Mouse (Mus musculus): ENCODE results near the gene Tomm5. TPM values are rescaled to one million over a fixed set of nuclear protein-coding genes. Genes with fewer than 3 reads are reported as not detected.

The Tomm5 gene
- polyA plus RNA-seq (2015; fragmentation: Nextera tagmentation; extraction: Ambion mirVana): 192 and 221 TPM in 2 replicates

- Histone ChIP-seq H3K9ac (peak within 1 kb of the TSS; percentile 86), H3K9me3 (replicated peaks) (no peaks in the 10 kb centered on the region), H3K36me3 (peaks cover 19% of the 10 kb centered on the region; the same call in 1 of the 2 replicates), H3K27ac (replicated peaks) (no peak within 1 kb of the TSS), H3K4me2 (replicated peaks) (peak within 1 kb of the TSS; percentile 63), H3K4me3 (replicated peaks) (peak within 1 kb of the TSS; percentile 75), H3K27me3 (no peaks in the 10 kb centered on the region), H3K4me1 (peaks cover 10% of the 10 kb centered on the region)
- WGBS: under 1% methylated on average over 39 of the region's 39 CpGs
- ATAC-seq (ENCODE audit: insufficient number of reproducible peaks, low FRiP score, low TSS enrichment, low read depth): peak; percentile 90
Measured at GRCm38 (mm10) chr4:45107601-45108277, at the start of gene Tomm5. Gene Tomm5, minus strand, starts transcription at chr4:45108114.

- H3K4me2 ChIP-seq (replicated peaks): no peak overlapping the region
- no peak for ATAC-seq (ENCODE audit: insufficient number of reproducible peaks, low FRiP score, low TSS enrichment, low read depth)
- H3K27me3 ChIP-seq: no peaks in the 10 kb centered on the region
- H3K27ac ChIP-seq (replicated peaks): no peak overlapping the region
- H3K9me3 ChIP-seq (replicated peaks): no peaks in the 10 kb centered on the region
- 73% methylated on average over 3 of the region's 3 CpGs for WGBS
- no peak overlapping the region for H3K9ac ChIP-seq
- no peaks in the 10 kb centered on the region for H3K36me3 ChIP-seq
- no peaks in the 10 kb centered on the region for H3K4me1 ChIP-seq
- H3K4me3 ChIP-seq (replicated peaks): no peak overlapping the region
Measured at GRCm38 (mm10) chr4:45156433-45156832, 48.5 kb upstream of the Tomm5 start.

- Histone ChIP-seq H3K27me3 (peaks cover 3% of the 10 kb centered on the region; the same call in 1 of the 2 replicates), H3K9me3 (replicated peaks) (no peaks in the 10 kb centered on the region), H3K4me3 (replicated peaks) (no peak overlapping the region), H3K9ac (no peak overlapping the region), H3K4me1 (peaks cover 9% of the 10 kb centered on the region; the same call in 1 of the 2 replicates), H3K36me3 (no peaks in the 10 kb centered on the region), H3K4me2 (replicated peaks) (no peak overlapping the region), H3K27ac (replicated peaks) (no peak overlapping the region)
- 48% methylated on average over 8 of the region's 8 CpGs for WGBS
- no peak for ATAC-seq (ENCODE audit: insufficient number of reproducible peaks, low FRiP score, low TSS enrichment, low read depth)
Measured at GRCm38 (mm10) chr4:45143005-45143404, 35.1 kb upstream of the Tomm5 start.

- 19% methylated on average over 11 of the region's 11 CpGs for WGBS
- H3K9me3 ChIP-seq (replicated peaks): no peaks in the 10 kb centered on the region
- H3K27ac ChIP-seq (replicated peaks): no peak overlapping the region
- peak; percentile 78 for ATAC-seq (ENCODE audit: insufficient number of reproducible peaks, low FRiP score, low TSS enrichment, low read depth)
- no peaks in the 10 kb centered on the region for H3K36me3 ChIP-seq
- no peak overlapping the region for H3K9ac ChIP-seq
- H3K4me3 ChIP-seq (replicated peaks): no peak overlapping the region
- H3K4me2 ChIP-seq (replicated peaks): no peak overlapping the region
- peaks cover 9% of the 10 kb centered on the region; the same call in 1 of the 2 replicates for H3K4me1 ChIP-seq
- peaks cover 3% of the 10 kb centered on the region; the same call in 1 of the 2 replicates for H3K27me3 ChIP-seq
Measured at GRCm38 (mm10) chr4:45142411-45142810, 34.5 kb upstream of the Tomm5 start.

DNA sequence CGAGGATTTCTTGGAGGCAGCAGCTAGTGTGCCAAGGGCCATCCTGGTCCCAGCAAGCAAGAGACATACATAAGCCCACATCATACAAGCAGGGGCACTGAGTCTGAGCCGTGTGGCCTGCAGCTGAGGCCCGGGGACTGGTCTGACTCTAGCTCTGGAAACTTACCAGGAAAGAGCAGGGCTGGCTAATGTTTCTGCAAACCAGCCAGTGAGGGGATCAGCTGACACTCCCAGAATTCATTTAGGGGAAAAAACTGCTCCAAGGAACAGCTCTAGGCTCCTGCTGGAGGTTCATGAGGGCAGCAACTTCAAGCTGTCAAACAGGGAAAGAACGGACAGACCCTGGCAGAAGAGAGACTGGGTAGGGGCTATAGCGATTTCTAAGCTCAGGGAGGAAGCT, 33.9 kb upstream of the Tomm5 start:
- no peak for ATAC-seq (ENCODE audit: insufficient number of reproducible peaks, low FRiP score, low TSS enrichment, low read depth)
- Histone ChIP-seq H3K4me2 (replicated peaks) (no peak overlapping the region), H3K36me3 (no peaks in the 10 kb centered on the region), H3K27ac (replicated peaks) (no peak overlapping the region), H3K4me3 (replicated peaks) (no peak overlapping the region), H3K27me3 (peaks cover 3% of the 10 kb centered on the region; the same call in 1 of the 2 replicates), H3K9me3 (replicated peaks) (no peaks in the 10 kb centered on the region), H3K4me1 (peaks cover 9% of the 10 kb centered on the region; the same call in 1 of the 2 replicates), H3K9ac (no peak overlapping the region)
- WGBS: 48% methylated on average over 5 of the region's 5 CpGs

DNA sequence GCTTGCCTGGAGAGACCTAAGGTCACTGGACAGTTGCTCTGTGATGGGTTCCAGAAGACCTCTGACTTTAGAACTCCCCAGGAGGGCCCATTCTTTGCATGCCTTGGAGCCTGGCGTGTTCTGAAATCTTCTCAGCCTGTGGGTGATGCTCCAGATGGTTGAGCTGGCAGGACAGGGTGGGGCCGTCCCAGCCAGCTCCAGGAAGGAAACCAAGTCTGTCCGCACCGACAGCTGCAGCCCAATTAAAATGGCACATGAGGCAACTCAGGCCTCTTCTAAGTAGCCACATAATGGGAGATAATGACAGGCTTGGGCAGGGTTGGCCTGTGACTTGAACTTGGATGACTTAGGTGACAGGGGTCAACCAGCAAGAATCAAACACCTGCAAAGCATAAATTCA, 29.7 kb upstream of the Tomm5 start:
- no peaks in the 10 kb centered on the region for H3K36me3 ChIP-seq
- peaks cover 3% of the 10 kb centered on the region; the same call in 1 of the 2 replicates for H3K27me3 ChIP-seq
- no peak overlapping the region for H3K27ac ChIP-seq (replicated peaks)
- H3K4me3 ChIP-seq (replicated peaks): no peak overlapping the region
- no peak overlapping the region for H3K9ac ChIP-seq
- H3K9me3 ChIP-seq (replicated peaks): no peaks in the 10 kb centered on the region
- ATAC-seq (ENCODE audit: insufficient number of reproducible peaks, low FRiP score, low TSS enrichment, low read depth): no peak
- 29% methylated on average over 4 of the region's 4 CpGs for WGBS
- no peak overlapping the region for H3K4me2 ChIP-seq (replicated peaks)
- H3K4me1 ChIP-seq: peaks cover 3% of the 10 kb centered on the region; the same call in 1 of the 2 replicates

DNA sequence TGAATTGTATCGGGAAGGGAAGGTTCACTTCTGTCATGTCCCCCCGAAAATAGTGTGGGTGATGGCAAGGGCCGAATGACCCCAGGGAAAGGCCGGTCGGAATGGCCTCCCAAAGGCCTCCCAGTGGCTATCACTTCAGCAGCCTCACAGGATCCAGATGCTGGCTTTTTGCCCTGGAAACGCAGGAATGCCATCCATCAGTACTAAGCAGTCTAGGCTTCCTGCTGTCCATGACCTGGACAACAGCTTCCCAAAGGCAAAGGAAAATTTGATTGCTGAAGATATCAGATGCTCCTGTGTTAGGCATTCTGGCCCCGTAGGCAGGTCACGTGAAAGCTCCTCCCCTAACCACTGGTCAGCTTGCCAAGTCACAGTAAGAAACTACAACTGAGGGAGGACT, 26.6 kb upstream of the Tomm5 start:
- no peaks in the 10 kb centered on the region for H3K4me1 ChIP-seq
- H3K4me3 ChIP-seq (replicated peaks): no peak overlapping the region
- 84% methylated on average over 8 of the region's 8 CpGs for WGBS
- no peak overlapping the region for H3K27ac ChIP-seq (replicated peaks)
- no peaks in the 10 kb centered on the region for H3K9me3 ChIP-seq (replicated peaks)
- ATAC-seq (ENCODE audit: insufficient number of reproducible peaks, low FRiP score, low TSS enrichment, low read depth): no peak
- H3K4me2 ChIP-seq (replicated peaks): no peak overlapping the region
- no peak overlapping the region for H3K9ac ChIP-seq
- H3K27me3 ChIP-seq: 0 out of 2 replicates have a peak, but pooled peaks cover 3% of the 10 kb centered on the region
- H3K36me3 ChIP-seq: no peaks in the 10 kb centered on the region

GRCm38 (mm10) chr4:45131021-45131420, 23.1 kb upstream of the Tomm5 start:
- Histone ChIP-seq H3K4me3 (replicated peaks) (no peak overlapping the region), H3K9ac (no peak overlapping the region), H3K4me2 (replicated peaks) (no peak overlapping the region), H3K4me1 (no peaks in the 10 kb centered on the region), H3K36me3 (no peaks in the 10 kb centered on the region), H3K27ac (replicated peaks) (no peak overlapping the region), H3K27me3 (no peaks in the 10 kb centered on the region), H3K9me3 (replicated peaks) (no peaks in the 10 kb centered on the region)
- no peak for ATAC-seq (ENCODE audit: insufficient number of reproducible peaks, low FRiP score, low TSS enrichment, low read depth)
- 69% methylated on average over 4 of the region's 4 CpGs for WGBS

- no peaks in the 10 kb centered on the region for H3K4me1 ChIP-seq
- H3K9ac ChIP-seq: no peak overlapping the region
- 74% methylated on average over 11 of the region's 11 CpGs for WGBS
- H3K4me3 ChIP-seq (replicated peaks): no peak overlapping the region
- no peak overlapping the region for H3K4me2 ChIP-seq (replicated peaks)
- no peak overlapping the region for H3K27ac ChIP-seq (replicated peaks)
- no peaks in the 10 kb centered on the region for H3K9me3 ChIP-seq (replicated peaks)
- H3K36me3 ChIP-seq: no peaks in the 10 kb centered on the region
- no peak for ATAC-seq (ENCODE audit: insufficient number of reproducible peaks, low FRiP score, low TSS enrichment, low read depth)
- no peaks in the 10 kb centered on the region for H3K27me3 ChIP-seq
Measured at GRCm38 (mm10) chr4:45121311-45121710, 13.4 kb upstream of the Tomm5 start.

- H3K9ac ChIP-seq: no peak overlapping the region
- ATAC-seq (ENCODE audit: insufficient number of reproducible peaks, low FRiP score, low TSS enrichment, low read depth): no peak
- 65% methylated on average over 8 of the region's 8 CpGs for WGBS
Measured at GRCm38 (mm10) chr4:45108456-45109110, 669 bp upstream of the Tomm5 start.

GRCm38 (mm10) chr4:45107066-45107465, 848 bp downstream of the Tomm5 start:
- Histone ChIP-seq H3K27ac (replicated peaks) (no peak overlapping the region), H3K4me3 (replicated peaks) (peak overlapping the region; percentile 75), H3K9ac (peak overlapping the region; percentile 86), H3K9me3 (replicated peaks) (no peaks in the 10 kb centered on the region), H3K4me1 (peaks cover 10% of the 10 kb centered on the region), H3K27me3 (no peaks in the 10 kb centered on the region), H3K36me3 (peaks cover 24% of the 10 kb centered on the region), H3K4me2 (replicated peaks) (peak overlapping the region; percentile 63)
- 5% methylated on average over 4 of the region's 4 CpGs for WGBS
- ATAC-seq (ENCODE audit: insufficient number of reproducible peaks, low FRiP score, low TSS enrichment, low read depth): no peak

More at GRCm38 (mm10) chr4:45108456-45109110, 669 bp upstream of the Tomm5 start:
- H3K36me3 ChIP-seq: peaks cover 12% of the 10 kb centered on the region; the same call in 1 of the 2 replicates
- H3K9me3 ChIP-seq (replicated peaks): no peaks in the 10 kb centered on the region
- no peak overlapping the region for H3K4me3 ChIP-seq (replicated peaks)
- H3K27ac ChIP-seq (replicated peaks): no peak overlapping the region
- peaks cover 10% of the 10 kb centered on the region for H3K4me1 ChIP-seq
- H3K27me3 ChIP-seq: no peaks in the 10 kb centered on the region
- H3K4me2 ChIP-seq (replicated peaks): peak overlapping the region; percentile 63

Measured in embryonic facial prominence, embryonic 15.5 days (tissue).